Mouse (Mus musculus): ENCODE results near the gene Col27a1. TPM values are rescaled to one million over a fixed set of nuclear protein-coding genes. Genes with fewer than 3 reads are reported as not detected.

Col27a1 gene
- polyA plus RNA-seq, 1 experiment from 2014 or later, result 2.8 TPM

DNA sequence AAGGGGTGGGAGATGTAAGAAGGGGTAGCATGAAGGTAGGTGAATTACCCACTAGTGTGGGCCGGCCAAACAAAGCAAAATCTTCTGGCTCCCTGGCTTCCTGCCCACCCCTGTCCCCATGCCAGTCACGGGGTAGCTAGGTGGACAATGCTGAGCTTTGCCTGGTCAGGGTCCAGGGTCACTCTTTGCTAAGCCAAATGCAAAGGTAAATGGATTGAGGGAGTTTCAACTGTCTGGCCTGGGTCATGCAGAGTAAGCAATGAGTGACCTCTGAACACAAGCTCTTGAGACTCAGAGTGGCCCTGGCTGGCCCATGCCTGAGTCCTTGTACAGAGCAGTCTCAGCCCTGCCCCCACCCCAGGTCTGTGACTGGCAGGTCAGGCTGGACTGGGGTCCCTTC lies 22.4 kb downstream of the Col27a1 start:
- Histone ChIP-seq H3K9ac (replicated peaks) (no peak overlapping the region), H3K27me3 (ENCODE audit: insufficient read depth, low read length) (no peaks in the 10 kb centered on the region), H3K27ac (ENCODE audit: low read depth) (peak overlapping the region; percentile 86), H3K9me3 (ENCODE audit: low read length) (no peaks in the 10 kb centered on the region), H3K4me1 (ENCODE audit: insufficient read depth) (peaks cover 24% of the 10 kb centered on the region), H3K4me3 (ENCODE audit: low read depth, low read length) (no peak overlapping the region), H3K36me3 (replicated peaks; ENCODE audit: insufficient read depth, low read length) (no peaks in the 10 kb centered on the region), H3K4me2 (ENCODE audit: low read depth, low read length) (no peak overlapping the region)
- 51% methylated on average over 2 of the region's 2 CpGs for WGBS (ENCODE audit: insufficient replicate concordance)
- peak; percentile 70; the same call in 1 of the 2 replicates for TF ChIP-seq EP300 (IDR thresholded peaks at IDR 0.05; ENCODE audit: low read depth)
- TF ChIP-seq CTCF (IDR thresholded peaks at IDR 0.05; ENCODE audit: low read depth), result no peak
- ATAC-seq (peak; percentile 96), DNase-seq (peak; percentile 78)

GRCm38 (mm10) chr4:63237225-63237624 lies 23.4 kb downstream of the Col27a1 start:
- TF ChIP-seq CTCF (IDR thresholded peaks at IDR 0.05; ENCODE audit: low read depth), result no peak
- no peak for TF ChIP-seq EP300 (IDR thresholded peaks at IDR 0.05; ENCODE audit: low read depth)
- no peak overlapping the region for H3K9ac ChIP-seq (replicated peaks)
- no peak for ATAC-seq
- H3K27ac ChIP-seq (ENCODE audit: low read depth), result peak overlapping the region; percentile 74; the same call in 1 of the 2 replicates
- H3K36me3 ChIP-seq (replicated peaks; ENCODE audit: insufficient read depth, low read length), result no peaks in the 10 kb centered on the region
- no peaks in the 10 kb centered on the region for H3K9me3 ChIP-seq (ENCODE audit: low read length)
- H3K4me3 ChIP-seq (ENCODE audit: low read depth, low read length), result no peak overlapping the region
- no peak overlapping the region for H3K4me2 ChIP-seq (ENCODE audit: low read depth, low read length)
- no peaks in the 10 kb centered on the region for H3K27me3 ChIP-seq (ENCODE audit: insufficient read depth, low read length)
- peaks cover 19% of the 10 kb centered on the region for H3K4me1 ChIP-seq (ENCODE audit: insufficient read depth)
- 78% methylated on average over 3 of the region's 3 CpGs for WGBS (ENCODE audit: insufficient replicate concordance)
- no peak for DNase-seq

GRCm38 (mm10) chr4:63238141-63238540 lies 24.3 kb downstream of the Col27a1 start:
- H3K4me3 ChIP-seq (ENCODE audit: low read depth, low read length), result no peak overlapping the region
- 34% methylated on average over 7 of the region's 7 CpGs for WGBS (ENCODE audit: insufficient replicate concordance)

GRCm38 (mm10) chr4:63238722-63239121 lies 24.9 kb downstream of the Col27a1 start:
- Histone ChIP-seq H3K27me3 (ENCODE audit: insufficient read depth, low read length) (no peaks in the 10 kb centered on the region), H3K4me3 (ENCODE audit: low read depth, low read length) (no peak overlapping the region), H3K36me3 (replicated peaks; ENCODE audit: insufficient read depth, low read length) (no peaks in the 10 kb centered on the region), H3K4me1 (ENCODE audit: insufficient read depth) (peaks cover 19% of the 10 kb centered on the region), H3K9me3 (ENCODE audit: low read length) (no peaks in the 10 kb centered on the region), H3K4me2 (ENCODE audit: low read depth, low read length) (no peak overlapping the region), H3K27ac (ENCODE audit: low read depth) (no peak overlapping the region), H3K9ac (replicated peaks) (no peak overlapping the region)
- ATAC-seq (no peak), DNase-seq (no peak)
- no peak for TF ChIP-seq EP300 (IDR thresholded peaks at IDR 0.05; ENCODE audit: low read depth)
- TF ChIP-seq CTCF (IDR thresholded peaks at IDR 0.05; ENCODE audit: low read depth), result no peak
- 75% methylated on average over 5 of the region's 5 CpGs for WGBS (ENCODE audit: insufficient replicate concordance)

More at GRCm38 (mm10) chr4:63238141-63238540, 24.3 kb downstream of the Col27a1 start:
- peaks cover 19% of the 10 kb centered on the region for H3K4me1 ChIP-seq (ENCODE audit: insufficient read depth)
- DNase-seq (no peak), ATAC-seq (no peak)
- no peak for TF ChIP-seq CTCF (IDR thresholded peaks at IDR 0.05; ENCODE audit: low read depth)
- no peak for TF ChIP-seq EP300 (IDR thresholded peaks at IDR 0.05; ENCODE audit: low read depth)
- no peaks in the 10 kb centered on the region for H3K36me3 ChIP-seq (replicated peaks; ENCODE audit: insufficient read depth, low read length)
- no peaks in the 10 kb centered on the region for H3K27me3 ChIP-seq (ENCODE audit: insufficient read depth, low read length)
- H3K27ac ChIP-seq (ENCODE audit: low read depth), result no peak overlapping the region
- no peaks in the 10 kb centered on the region for H3K9me3 ChIP-seq (ENCODE audit: low read length)
- H3K9ac ChIP-seq (replicated peaks), result no peak overlapping the region
- no peak overlapping the region for H3K4me2 ChIP-seq (ENCODE audit: low read depth, low read length)

GRCm38 (mm10) chr4:63241031-63241430 lies 27.2 kb downstream of the Col27a1 start:
- TF ChIP-seq CTCF (IDR thresholded peaks at IDR 0.05; ENCODE audit: low read depth) (no peak), EP300 (IDR thresholded peaks at IDR 0.05; ENCODE audit: low read depth) (no peak)
- Histone ChIP-seq H3K9me3 (ENCODE audit: low read length) (no peaks in the 10 kb centered on the region), H3K9ac (replicated peaks) (no peak overlapping the region), H3K27me3 (ENCODE audit: insufficient read depth, low read length) (no peaks in the 10 kb centered on the region), H3K4me1 (ENCODE audit: insufficient read depth) (peaks cover 10% of the 10 kb centered on the region), H3K36me3 (replicated peaks; ENCODE audit: insufficient read depth, low read length) (no peaks in the 10 kb centered on the region), H3K4me2 (ENCODE audit: low read depth, low read length) (no peak overlapping the region), H3K4me3 (ENCODE audit: low read depth, low read length) (no peak overlapping the region), H3K27ac (ENCODE audit: low read depth) (no peak overlapping the region)
- 78% methylated on average over 3 of the region's 3 CpGs for WGBS (ENCODE audit: insufficient replicate concordance)
- no peak for DNase-seq
- ATAC-seq, result no peak

DNA sequence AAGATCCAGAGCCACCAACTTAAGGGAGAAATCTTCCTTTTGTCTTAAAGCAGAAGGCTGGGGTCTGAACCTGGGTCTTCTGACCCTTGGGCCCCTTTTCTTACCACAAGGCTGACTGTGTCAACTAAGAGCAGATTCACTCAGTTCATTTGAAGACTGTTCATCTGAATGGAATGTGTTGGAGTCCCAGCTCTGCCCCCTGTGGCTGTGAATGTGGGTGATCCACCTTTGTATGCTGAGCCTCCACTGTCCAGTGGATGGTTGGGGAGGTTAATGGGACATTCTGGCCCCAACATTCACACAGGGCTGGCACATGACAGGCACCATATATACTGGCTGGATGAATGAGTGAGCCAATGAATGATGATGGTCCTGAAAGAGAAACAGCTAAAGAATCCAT lies 34.2 kb downstream of the Col27a1 start:
- no peaks in the 10 kb centered on the region for H3K4me1 ChIP-seq (ENCODE audit: insufficient read depth)
- no peak overlapping the region for H3K4me2 ChIP-seq (ENCODE audit: low read depth, low read length)
- H3K4me3 ChIP-seq (ENCODE audit: low read depth, low read length), result no peak overlapping the region
- no peak overlapping the region for H3K27ac ChIP-seq (ENCODE audit: low read depth)
- no peak for DNase-seq
- H3K9me3 ChIP-seq (ENCODE audit: low read length), result no peaks in the 10 kb centered on the region
- H3K9ac ChIP-seq (replicated peaks), result no peak overlapping the region
- TF ChIP-seq EP300 (IDR thresholded peaks at IDR 0.05; ENCODE audit: low read depth) (no peak), CTCF (IDR thresholded peaks at IDR 0.05; ENCODE audit: low read depth) (no peak)
- H3K36me3 ChIP-seq (replicated peaks; ENCODE audit: insufficient read depth, low read length), result no peaks in the 10 kb centered on the region
- H3K27me3 ChIP-seq (ENCODE audit: insufficient read depth, low read length), result no peaks in the 10 kb centered on the region
- no peak for ATAC-seq

- H3K9me3 ChIP-seq (ENCODE audit: low read length), result no peaks in the 10 kb centered on the region
- H3K27ac ChIP-seq (ENCODE audit: low read depth), result no peak overlapping the region
- DNase-seq (no peak), ATAC-seq (no peak)
- no peak overlapping the region for H3K4me3 ChIP-seq (ENCODE audit: low read depth, low read length)
- H3K4me2 ChIP-seq (ENCODE audit: low read depth, low read length), result no peak overlapping the region
- H3K36me3 ChIP-seq (replicated peaks; ENCODE audit: insufficient read depth, low read length), result no peaks in the 10 kb centered on the region
- H3K9ac ChIP-seq (replicated peaks), result no peak overlapping the region
- no peaks in the 10 kb centered on the region for H3K27me3 ChIP-seq (ENCODE audit: insufficient read depth, low read length)
- WGBS (ENCODE audit: insufficient replicate concordance), result 61% methylated on average over 6 of the region's 6 CpGs
- H3K4me1 ChIP-seq (ENCODE audit: insufficient read depth), result no peaks in the 10 kb centered on the region
- no peak for TF ChIP-seq CTCF (IDR thresholded peaks at IDR 0.05; ENCODE audit: low read depth)
- TF ChIP-seq EP300 (IDR thresholded peaks at IDR 0.05; ENCODE audit: low read depth), result no peak
These were observed 35.1 kb downstream of the Col27a1 start for GRCm38 (mm10) chr4:63248951-63249350.

Data from liver, postnatal 0 days (tissue).